Mouse (Mus musculus) adrenal gland, postnatal 36 days (tissue): ENCODE measurements around the gene Scn11a. TPM values are rescaled to one million over a fixed set of nuclear protein-coding genes. Genes with fewer than 3 reads are reported as not detected.

ENCODE experiments used
- total RNA-seq, 2 experiments: library from RNA; stranded (reverse); gene quantifications; 2 replicates each; pipeline ENCODE4 v1.2.3; 2021

Gene Scn11a
- total RNA-seq, 2 experiments from 2014 or later = 0.03 TPM; not detected in 1

Other genes with a start within 250 kb of the Scn11a start
- under 1 TPM; 0.10 TPM for gene Scn5a, start 246.4 kb downstream of the Scn11a start, total RNA-seq
- not detected for gene Scn10a, start 106.1 kb downstream of the Scn11a start, total RNA-seq
- gene Wdr48, start 69.4 kb upstream of the Scn11a start, total RNA-seq = 10 to 100 TPM; 49.1 to 53.8 TPM
- gene Gorasp1, start 112.1 kb upstream of the Scn11a start, total RNA-seq = 10 to 100 TPM; 23.5 to 31.7 TPM
- under 1 TPM in 1 of 2 experiments, not detected in 1; 0.13 TPM for gene Ttc21a, start 112.2 kb upstream of the Scn11a start, total RNA-seq
- 10 to 100 TPM; 35.2 to 46.6 TPM for gene Csrnp1, start 159.2 kb upstream of the Scn11a start, total RNA-seq
- under 1 TPM; 0.33 to 0.53 TPM for gene Xirp1, start 198.1 kb upstream of the Scn11a start, total RNA-seq
- 1 to 10 TPM; 3.4 to 6.8 TPM for gene Cx3cr1, start 244.4 kb upstream of the Scn11a start, total RNA-seq